Comparison of ENCODE assay signal across 9 mouse cellular contexts in the genomic region with DNA sequence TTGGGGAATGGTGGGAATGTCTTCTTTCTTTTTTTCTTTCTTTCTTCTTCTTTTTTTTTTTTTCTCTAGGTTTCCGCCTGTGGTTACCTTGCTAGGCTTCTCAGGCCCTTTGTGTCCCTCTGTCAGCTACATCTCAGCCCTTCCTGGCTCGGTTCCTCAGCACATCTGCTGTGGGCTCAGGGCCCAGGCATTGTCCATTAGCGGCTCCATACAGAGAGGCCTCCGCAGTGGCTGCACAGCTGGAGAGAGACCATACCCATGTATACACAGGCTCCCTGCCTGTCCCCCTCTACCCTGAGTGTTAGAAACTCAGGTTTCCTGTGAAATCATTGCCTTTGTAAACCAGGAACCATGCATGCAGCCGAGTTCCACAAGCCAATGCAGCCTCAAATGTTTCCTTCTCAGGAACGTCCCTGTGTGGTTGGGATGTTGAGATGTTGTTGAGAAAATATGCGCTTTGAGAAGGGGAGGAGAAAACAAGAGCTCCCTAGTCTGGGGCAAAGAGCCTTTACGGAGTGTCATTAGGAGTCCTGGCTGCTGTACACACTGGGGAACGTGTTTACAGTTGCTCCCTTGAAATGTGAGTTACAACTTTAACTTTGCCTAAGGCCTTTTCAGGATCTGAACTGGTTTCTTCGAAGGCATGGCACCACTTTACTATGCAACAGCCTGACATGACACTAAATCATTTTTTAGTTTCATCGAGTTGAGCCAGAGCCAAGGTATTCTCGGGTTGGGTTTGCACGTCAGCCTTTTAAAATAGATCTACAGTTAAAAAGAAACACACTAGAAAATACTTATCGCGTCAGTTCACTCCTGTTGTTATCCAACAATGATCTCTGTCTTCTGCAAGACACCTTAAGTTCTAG. TPM values are rescaled to one million over a fixed set of nuclear protein-coding genes. Genes with fewer than 3 reads are reported as not detected.
A peak's percentile ranks its signal among the peaks of the same experiment; 100 is the strongest.
DNase-seq lines count a peak whose midpoint lies in the region; ATAC-seq lines count a peak whose summit lies in the region.
"Had no signal": no experiment of that assay in that cellular context is flagged by ENCODE, and none has a peak within 500 bp of the region (broad histone marks: within the 10 kb centered on the region; RNA-seq: fewer than 3 reads in every experiment).

No protein-coding gene starts in this region.

- H3K9me3 ChIP-seq in hindbrain, embryonic 10.5 days: no peaks in the 10 kb centered on the region
- H3K9me3 ChIP-seq in hindbrain, embryonic 12.5 days (replicated peaks): no peaks in the 10 kb centered on the region
- H3K9me3 ChIP-seq in embryonic facial prominence, embryonic 13.5 days: no peaks in the 10 kb centered on the region
- H3K9me3 ChIP-seq in limb, embryonic 13.5 days: no peaks in the 10 kb centered on the region

- H3K4me1 ChIP-seq in hindbrain, embryonic 10.5 days (replicated peaks): peaks cover 18% of the 10 kb centered on the region
- peaks cover 16% of the 10 kb centered on the region for H3K4me1 ChIP-seq in hindbrain, embryonic 12.5 days
- peaks cover 52% of the 10 kb centered on the region for H3K4me1 ChIP-seq in embryonic facial prominence, embryonic 13.5 days
- H3K4me1 ChIP-seq in limb, embryonic 13.5 days: peaks cover 39% of the 10 kb centered on the region

- peak overlapping the region; percentile 23; the same call in 1 of the 2 replicates for H3K27ac ChIP-seq in hindbrain, embryonic 10.5 days
- no peak overlapping the region for H3K27ac ChIP-seq in hindbrain, embryonic 12.5 days
- peak overlapping the region; percentile 71 for H3K27ac ChIP-seq in embryonic facial prominence, embryonic 13.5 days
- peak overlapping the region; percentile 67 for H3K27ac ChIP-seq in limb, embryonic 13.5 days
- H3K27ac ChIP-seq: neural tube, embryonic 12.5 days had no signal

- no peak overlapping the region for H3K9ac ChIP-seq in hindbrain, embryonic 12.5 days
- H3K9ac ChIP-seq in embryonic facial prominence, embryonic 13.5 days: no peak overlapping the region
- no peak overlapping the region for H3K9ac ChIP-seq in limb, embryonic 13.5 days
- H3K9ac ChIP-seq: neural tube, embryonic 12.5 days had no signal

- no peaks in the 10 kb centered on the region for H3K36me3 ChIP-seq in hindbrain, embryonic 10.5 days
- H3K36me3 ChIP-seq in hindbrain, embryonic 12.5 days: no peaks in the 10 kb centered on the region
- no peaks in the 10 kb centered on the region for H3K36me3 ChIP-seq in embryonic facial prominence, embryonic 13.5 days
- no peaks in the 10 kb centered on the region for H3K36me3 ChIP-seq in limb, embryonic 13.5 days
- H3K36me3 ChIP-seq: neural tube, embryonic 12.5 days had no signal

- DNase-seq in hindbrain, embryonic 10.5 days (ENCODE audit: low spot score): no peak
- peak; percentile 35 for DNase-seq in NIH3T3 (ENCODE audit: low read depth)
- no peak for DNase-seq in adrenal gland, adult 8-10 months
- DNase-seq in spleen, postnatal 10 days (ENCODE audit: low spot score in 2 of 2): no peak
- DNase-seq: embryo, embryonic 11 days had no signal

- 62% methylated on average over 15 of the region's 15 CpGs for WGBS in hindbrain, embryonic 10.5 days
- 64% methylated on average over 15 of the region's 15 CpGs for WGBS in hindbrain, embryonic 12.5 days
- WGBS in embryonic facial prominence, embryonic 13.5 days: 44% methylated on average over 15 of the region's 15 CpGs
- 32% methylated on average over 15 of the region's 15 CpGs for WGBS in limb, embryonic 13.5 days

- no peak overlapping the region for H3K4me3 ChIP-seq in hindbrain, embryonic 10.5 days
- H3K4me3 ChIP-seq in hindbrain, embryonic 12.5 days: no peak overlapping the region
- H3K4me3 ChIP-seq in embryonic facial prominence, embryonic 13.5 days: no peak overlapping the region
- no peak overlapping the region for H3K4me3 ChIP-seq in limb, embryonic 13.5 days
- H3K4me3 ChIP-seq: neural tube, embryonic 12.5 days had no signal

- H3K4me2 ChIP-seq in hindbrain, embryonic 12.5 days (replicated peaks): no peak overlapping the region
- no peak overlapping the region for H3K4me2 ChIP-seq in embryonic facial prominence, embryonic 13.5 days
- H3K4me2 ChIP-seq in limb, embryonic 13.5 days (replicated peaks): 0 out of 2 replicates have a peak overlapping the region, but pooled peaks have one; percentile 21
- H3K4me2 ChIP-seq: neural tube, embryonic 12.5 days had no signal

- no peak for ATAC-seq in hindbrain, embryonic 12.5 days (ENCODE audit: low FRiP score)
- no peak for ATAC-seq in embryonic facial prominence, embryonic 13.5 days (ENCODE audit: insufficient number of reproducible peaks, insufficient read depth, low FRiP score, low TSS enrichment, low read depth)
- peak; percentile 66; the same call in 1 of the 2 replicates for ATAC-seq in limb, embryonic 13.5 days (ENCODE audit: low FRiP score, low read depth)

- H3K27me3 ChIP-seq in hindbrain, embryonic 10.5 days (ENCODE audit: insufficient read depth, poor library complexity, severe bottlenecking): 0 out of 2 replicates have a peak, but pooled peaks cover 4% of the 10 kb centered on the region
- no peaks in the 10 kb centered on the region for H3K27me3 ChIP-seq in hindbrain, embryonic 12.5 days
- H3K27me3 ChIP-seq in embryonic facial prominence, embryonic 13.5 days: no peaks in the 10 kb centered on the region
- H3K27me3 ChIP-seq in limb, embryonic 13.5 days: no peaks in the 10 kb centered on the region
- H3K27me3 ChIP-seq: neural tube, embryonic 12.5 days had no signal

RNA-seq across cellular contexts. Expression of gene Aldh1a3, which starts 15.4 kb away (rescaled TPM):
- polyA plus RNA-seq in hindbrain, embryonic 10.5 days (2016; fragmentation: Nextera tagmentation; extraction: Ambion mirVana): 1.7 and 4.6 TPM in 2 replicates
- 7.5 and 22.2 TPM in 2 replicates for polyA plus RNA-seq in hindbrain, embryonic 12.5 days (2016; fragmentation: Nextera tagmentation; extraction: Ambion mirVana)
- 17.3 and 18.8 TPM in 2 replicates for polyA plus RNA-seq in embryonic facial prominence, embryonic 13.5 days (2015; fragmentation: Nextera tagmentation; extraction: Ambion mirVana)
- polyA plus RNA-seq in limb, embryonic 13.5 days (2015; fragmentation: Nextera tagmentation; extraction: Ambion mirVana): 9.9 and 10.6 TPM in 2 replicates
- total RNA-seq in adrenal gland, adult 8-10 months (2022): 10 to 100 TPM; 17.9 to 26.2 (median 22.4) TPM

RNA-seq across cellular contexts. Expression of gene Lrrk1, which starts 54.6 kb away (rescaled TPM):
- polyA plus RNA-seq in hindbrain, embryonic 10.5 days (2016; fragmentation: Nextera tagmentation; extraction: Ambion mirVana): 4.7 and 5.3 TPM in 2 replicates
- polyA plus RNA-seq in hindbrain, embryonic 12.5 days (2016; fragmentation: Nextera tagmentation; extraction: Ambion mirVana): 7.2 and 7.6 TPM in 2 replicates
- polyA plus RNA-seq in embryonic facial prominence, embryonic 13.5 days (2015; fragmentation: Nextera tagmentation; extraction: Ambion mirVana): 14.3 and 15.8 TPM in 2 replicates
- 12.4 and 14.1 TPM in 2 replicates for polyA plus RNA-seq in limb, embryonic 13.5 days (2015; fragmentation: Nextera tagmentation; extraction: Ambion mirVana)
- 10 to 100 TPM; 15.9 to 27.3 (median 21.8) TPM for total RNA-seq in adrenal gland, adult 8-10 months (2022)
